Mouse (Mus musculus) olfactory bulb, adult 2 months (tissue): ENCODE data around the gene Bmpr1a.

ENCODE experiments used
- CTCF ChIP-seq: fragments of 200-500 bp; IDR thresholded peaks from 2 replicates; pipeline ENCODE4 v1.5.1; 2012; ENCODE audit warnings: low read depth, mild to moderate bottlenecking, low read length, moderate library complexity; ENCODE audit not compliant: insufficient read depth
- POLR2A ChIP-seq: fragments of 200-500 bp; IDR thresholded peaks from 2 replicates; pipeline ENCODE4 v1.6.1; 2012; ENCODE audit warnings: mild to moderate bottlenecking, low read depth, low read length, moderate library complexity; ENCODE audit not compliant: insufficient read depth

DNA sequence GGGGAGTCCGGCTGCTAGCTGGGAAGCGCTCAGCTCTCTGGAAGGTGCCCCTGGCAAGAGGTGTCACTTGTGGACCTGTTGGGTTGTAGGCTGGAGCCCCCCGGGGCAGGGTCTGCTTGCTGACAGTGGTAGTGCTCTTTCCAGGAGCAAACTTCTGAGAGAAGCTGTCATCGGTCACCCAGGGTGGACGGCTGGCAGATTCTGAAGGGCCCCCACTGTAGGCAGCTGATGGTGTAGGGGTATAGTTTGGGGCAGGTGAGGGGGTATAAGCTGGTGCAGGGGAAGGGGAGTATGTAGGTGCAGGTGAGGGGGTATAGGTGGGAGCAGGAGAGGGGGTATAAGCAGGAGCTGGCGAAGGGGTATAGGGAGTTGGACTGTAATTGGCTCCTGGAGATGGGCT lies 40.9 kb upstream of the Bmpr1a start:
- TF ChIP-seq CTCF (no peak), POLR2A (no peak)
